Mouse (Mus musculus) forebrain, postnatal 0 days (tissue): Measurements from ENCODE around the gene Nepro. TPM values are rescaled to one million over a fixed set of nuclear protein-coding genes. Genes with fewer than 3 reads are reported as not detected.

ENCODE experiments used
- ATAC-seq: fragments of 200-750 bp; cut with Nextera tagmentation; 2 replicates; pipeline ENCODE4 v1.8.0; 2017; ENCODE audit warnings: mild to moderate bottlenecking, moderate library complexity
- DNase-seq: peaks from one replicate; pipeline ENCODE4 v3.0.0-alpha.2; 2015
- H3K27ac ChIP-seq: fragments of 300-500 bp; sonication (generic); 2 replicates; pipeline ENCODE4 v1.5.1; 2014; ENCODE audit warnings: low read depth, mild to moderate bottlenecking, antibody characterized with exemption, low read length, moderate library complexity, mixed read lengths
- H3K27me3 ChIP-seq: fragments of 300-500 bp; sonication (generic); 2 replicates; pipeline ENCODE4 v1.6.1; 2014; ENCODE audit warnings: mild to moderate bottlenecking, low read length, mixed read lengths; ENCODE audit not compliant: insufficient read depth
- H3K36me3 ChIP-seq: fragments of 300-500 bp; sonication (generic); 2 replicates; pipeline ENCODE4 v1.6.1; 2014; ENCODE audit warnings: mild to moderate bottlenecking, moderate library complexity; ENCODE audit not compliant: insufficient read depth
- H3K4me1 ChIP-seq: fragments of 300-500 bp; sonication (generic); 2 replicates; pipeline ENCODE4 v1.6.1; 2014; ENCODE audit warnings: antibody characterized with exemption; ENCODE audit not compliant: insufficient read depth
- H3K4me2 ChIP-seq: fragments of 300-500 bp; sonication (generic); 2 replicates; pipeline ENCODE4 v1.6.1; 2014; ENCODE audit warnings: low read depth, mild to moderate bottlenecking, moderate library complexity
- H3K4me3 ChIP-seq: fragments of 300-500 bp; sonication (generic); 2 replicates; pipeline ENCODE4 v1.5.1; 2014; ENCODE audit warnings: low read depth, low read length, mixed read lengths
- H3K9ac ChIP-seq: fragments of 300-500 bp; sonication (generic); 2 replicates; pipeline ENCODE4 v1.6.1; 2014; ENCODE audit warnings: mild to moderate bottlenecking
- H3K9me3 ChIP-seq: fragments of 300-500 bp; sonication (generic); 2 replicates; pipeline ENCODE4 v1.6.1; 2016; ENCODE audit warnings: low read length
- CTCF ChIP-seq: sonication (generic); IDR thresholded peaks from 2 replicates; pipeline ENCODE4 v1.5.1; 2016; ENCODE audit warnings: antibody characterized with exemption, control low read depth, low read depth
- WGBS: fragments of 180-500 bp; shearing (Covaris S2); extraction: QIAGEN DNeasy Blood & Tissue Kit; methylation state at CpG from one replicate; pipeline ENCODE4 v1.1.7; 2014; 5-methylcytosine and 5-hydroxymethylcytosine counted together
- polyA plus RNA-seq: library from polyadenylated mRNA; unstranded; fragments of >200 nt; fragmentation: Nextera tagmentation; extraction: Ambion mirVana; gene quantifications from 2 replicates; pipeline ENCODE4 v1.2.1, GENCODE M21; 2015
- total RNA-seq: library from RNA; depleted of rRNA; stranded (reverse); fragments of >200 nt; gene quantifications from 2 replicates; pipeline ENCODE4 v1.2.3, GENCODE M21; 2014; rRNA removed

Nepro gene
- total and polyA plus RNA-seq, 2 experiments from 2014 or later, result 2.2 to 5.4 TPM

DNA sequence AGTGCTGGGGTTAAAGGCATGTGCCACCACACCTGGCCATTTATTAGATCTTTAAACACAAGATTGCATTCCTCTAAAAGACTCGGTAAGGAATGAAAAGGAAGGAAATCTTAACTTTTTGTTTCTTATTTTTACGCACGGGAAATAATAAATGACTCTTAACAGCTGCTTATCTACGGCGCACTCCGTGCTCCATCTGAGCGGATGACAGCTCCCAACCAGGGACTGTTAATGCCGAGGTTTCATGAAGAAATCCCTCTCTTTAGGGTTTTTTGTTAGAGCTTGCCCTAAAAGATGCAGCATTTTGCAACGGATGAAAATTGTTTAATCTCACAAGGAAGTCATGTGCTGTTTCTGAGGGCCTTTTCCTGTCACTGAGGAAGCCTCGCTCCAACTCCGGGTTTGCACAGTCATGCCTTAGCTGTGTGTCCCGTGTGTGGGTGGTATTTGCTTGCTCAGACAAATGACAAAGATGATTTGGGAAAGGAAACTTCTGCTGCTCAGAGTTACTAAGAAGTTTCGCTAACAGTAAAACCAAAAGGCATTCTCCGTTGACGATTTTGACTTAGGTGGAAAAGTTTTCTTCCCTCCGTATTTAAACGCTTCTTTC is 54.5 kb downstream of the Nepro start:
- no peak for TF ChIP-seq CTCF
- no peaks in the 10 kb centered on the region for H3K9me3 ChIP-seq
- no peaks in the 10 kb centered on the region for H3K36me3 ChIP-seq
- H3K4me1 ChIP-seq, result no peaks in the 10 kb centered on the region
- 83% methylated on average over 17 of the region's 17 CpGs for WGBS
- H3K27me3 ChIP-seq, result no peaks in the 10 kb centered on the region
- H3K4me2 ChIP-seq, result no peak overlapping the region
- H3K4me3 ChIP-seq, result no peak overlapping the region
- ATAC-seq, result no peak
- no peak overlapping the region for H3K9ac ChIP-seq
- no peak for DNase-seq
- H3K27ac ChIP-seq, result no peak overlapping the region

DNA sequence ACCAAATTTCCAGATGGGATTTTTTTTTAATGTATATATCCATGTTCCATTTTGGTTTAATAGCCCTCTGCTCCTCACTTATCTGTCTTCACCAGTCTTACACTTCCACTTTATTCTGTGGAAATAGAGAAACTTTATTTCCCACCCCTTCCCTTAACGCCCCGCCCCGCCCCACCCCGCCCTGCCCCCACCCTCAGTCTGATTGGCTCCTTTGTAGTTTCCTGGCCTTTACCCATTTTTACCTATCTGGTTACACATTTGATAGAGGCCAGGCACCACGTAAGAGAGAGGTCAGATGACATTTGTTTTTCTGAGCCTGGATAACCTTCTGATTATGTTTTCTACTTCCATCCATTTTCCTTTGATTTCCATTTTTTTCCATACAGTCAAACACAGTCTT is 55.4 kb downstream of the Nepro start:
- 92% methylated on average over 5 of the region's 5 CpGs for WGBS
- Histone ChIP-seq H3K4me2 (no peak overlapping the region), H3K27ac (no peak overlapping the region), H3K9ac (no peak overlapping the region), H3K36me3 (no peaks in the 10 kb centered on the region), H3K27me3 (no peaks in the 10 kb centered on the region), H3K4me3 (no peak overlapping the region), H3K4me1 (no peaks in the 10 kb centered on the region), H3K9me3 (no peaks in the 10 kb centered on the region)
- DNase-seq (no peak), ATAC-seq (no peak)
- TF ChIP-seq CTCF, result no peak

GRCm38 (mm10) chr16:44780751-44781150 is 56.6 kb downstream of the Nepro start:
- WGBS, result 67% methylated on average over 4 of the region's 4 CpGs
- H3K27ac ChIP-seq, result no peak overlapping the region
- H3K36me3 ChIP-seq, result no peaks in the 10 kb centered on the region
- no peaks in the 10 kb centered on the region for H3K9me3 ChIP-seq
- no peak for TF ChIP-seq CTCF
- H3K9ac ChIP-seq, result no peak overlapping the region
- DNase-seq (no peak), ATAC-seq (no peak)
- H3K4me3 ChIP-seq, result no peak overlapping the region
- no peaks in the 10 kb centered on the region for H3K27me3 ChIP-seq
- no peaks in the 10 kb centered on the region for H3K4me1 ChIP-seq
- no peak overlapping the region for H3K4me2 ChIP-seq

Other genes with a start within 250 kb of the Nepro start
- gene Boc, start 165.4 kb upstream of the Nepro start, total RNA-seq, result 12.3 TPM in 2 replicates
- gene Boc, start 165.4 kb upstream of the Nepro start, polyA plus RNA-seq, result 2.8 and 3.5 TPM in 2 replicates
- gene Gtpbp8, start 22.1 kb downstream of the Nepro start, total RNA-seq, result 28.6 and 45.3 TPM in 2 replicates
- gene Gtpbp8, start 22.1 kb downstream of the Nepro start, polyA plus RNA-seq, result 26.9 and 32.0 TPM in 2 replicates
- 0.69 and 1.5 TPM in 2 replicates for gene Cd200r1, start 41.4 kb downstream of the Nepro start, total RNA-seq
- gene Cd200r1, start 41.4 kb downstream of the Nepro start, polyA plus RNA-seq, result 0.34 and 0.36 TPM in 2 replicates
- 0.38 TPM in 1 of 2 replicates, not detected in the other for gene Cd200r4, start 87.4 kb downstream of the Nepro start, total RNA-seq
- 0.19 and 0.22 TPM in 2 replicates for gene Cd200r4, start 87.4 kb downstream of the Nepro start, polyA plus RNA-seq
- not detected in 2 replicates for gene Cd200r2, start 142.8 kb downstream of the Nepro start, total RNA-seq
- not detected in 2 replicates for gene Cd200r2, start 142.8 kb downstream of the Nepro start, polyA plus RNA-seq
- gene Cd200r3, start 219.4 kb downstream of the Nepro start, total RNA-seq, result not detected in 2 replicates
- 0.16 and 0.20 TPM in 2 replicates for gene Cd200r3, start 219.4 kb downstream of the Nepro start, polyA plus RNA-seq